Mouse (Mus musculus): ENCODE measurements at regions not wholly inside any gene's neighbourhood (a gene's known extent, or its start where the extent isn't known, plus 50 kb on each side); places are given as distances from the start of the nearest gene placed in this dataset.

DNA sequence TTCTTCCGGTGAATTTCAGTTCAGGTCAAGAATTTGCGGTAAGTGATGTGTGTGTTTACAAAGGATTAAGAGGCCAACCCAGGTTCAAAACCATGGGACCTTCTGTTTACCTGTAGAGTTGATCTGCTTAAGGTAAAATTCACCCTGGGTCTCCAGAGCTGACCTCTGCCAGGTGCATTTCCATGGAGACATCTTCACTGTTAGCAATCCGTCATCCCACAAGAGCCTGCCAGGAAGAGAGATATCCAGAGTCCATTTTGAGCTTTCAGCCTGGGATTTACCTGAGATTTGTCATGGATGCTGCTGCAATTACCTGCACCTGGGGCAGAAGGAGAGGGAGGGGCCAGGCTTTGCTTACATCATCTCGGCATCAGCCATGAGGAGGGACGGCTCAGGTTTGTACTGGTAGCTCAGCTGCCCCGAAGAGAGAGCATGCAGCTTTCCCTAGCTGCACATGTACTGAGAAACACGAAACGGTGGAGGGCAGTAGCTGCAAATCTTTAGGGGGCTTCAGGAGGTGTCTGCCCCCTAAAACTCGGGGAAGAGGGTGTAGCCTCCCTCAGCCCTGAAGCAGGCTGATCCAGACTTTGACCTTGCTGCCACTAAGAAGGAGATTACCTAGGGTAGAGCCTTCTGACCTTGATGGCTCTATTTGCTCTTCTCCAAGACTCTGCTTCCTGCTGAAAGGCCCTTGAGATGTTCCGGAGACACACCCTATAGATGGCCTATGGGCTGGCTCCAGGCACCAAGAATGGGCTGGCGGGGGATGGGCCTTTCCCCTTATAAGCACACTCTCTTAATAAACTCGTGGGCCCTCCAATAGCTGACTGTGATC lies 153.7 kb downstream of the Snx10 start:
- no peak for TF ChIP-seq POLR2A (IDR thresholded peaks at IDR 0.05; ENCODE audit: borderline replicate concordance, control insufficient read depth, low read depth, low read length)
- no peak for TF ChIP-seq CTCF (IDR thresholded peaks at IDR 0.05; ENCODE audit: control insufficient read depth, insufficient read depth, low read length)

Data from bone marrow, adult 2 months (tissue).